ENCODE assay signal across 8 mouse cellular contexts in the genomic region with DNA sequence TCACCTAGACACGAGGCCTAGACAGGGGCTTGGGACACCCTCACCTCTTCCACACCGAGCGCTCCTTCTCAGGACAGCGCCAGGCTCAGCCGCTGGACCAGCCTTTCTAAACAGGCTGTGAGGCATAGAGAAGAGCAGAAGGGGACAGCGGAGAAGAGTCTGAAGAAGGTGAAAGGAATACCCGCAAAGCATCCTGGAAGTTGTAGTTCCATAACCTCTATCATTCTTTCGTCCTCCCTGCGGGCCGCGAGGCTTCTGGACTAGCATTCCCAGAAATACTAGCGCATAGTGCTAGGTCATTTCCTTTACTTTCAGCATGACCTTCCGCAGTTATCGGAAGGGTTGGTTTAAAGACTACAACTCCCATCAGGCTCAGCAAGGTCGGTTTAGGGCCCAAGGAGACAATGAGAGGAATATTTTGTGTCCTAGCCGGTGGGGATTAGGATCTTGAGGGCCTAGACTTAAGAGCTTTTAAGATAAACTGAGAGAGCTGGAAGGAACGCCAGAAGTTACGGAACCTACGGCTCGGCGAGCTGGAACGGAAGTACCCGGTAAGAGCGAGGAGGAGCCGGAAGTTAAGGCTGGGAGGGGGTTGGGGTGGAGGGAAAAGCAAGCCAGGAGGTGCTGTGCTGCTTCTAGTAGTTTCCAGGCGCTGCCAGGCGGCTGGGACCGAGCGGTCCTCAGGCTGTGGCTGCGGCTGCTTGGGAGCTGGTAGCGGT. TPM values are rescaled to one million over a fixed set of nuclear protein-coding genes. Genes with fewer than 3 reads are reported as not detected.
DNase-seq lines count a peak whose midpoint lies in the region; ATAC-seq and TF ChIP-seq lines count a peak whose summit lies in the region.

Gene Vipas39 (minus strand): TSS at position 149 of the 719 bp plus-strand sequence.
Gene Ahsa1 (plus strand): TSS at position 372 of the 719 bp plus-strand sequence.

- peaks cover 64% of the 10 kb centered on the region for H3K36me3 ChIP-seq in E14TG2a.4 (ENCODE audit: insufficient read depth, low read length)
- H3K36me3 ChIP-seq in forebrain, embryonic 11.5 days (ENCODE audit: control insufficient read depth, insufficient read depth, low read length), result peaks cover 3% of the 10 kb centered on the region; the same call in 1 of the 2 replicates
- peaks cover 42% of the 10 kb centered on the region for H3K36me3 ChIP-seq in heart, embryonic 16.5 days (ENCODE audit: control insufficient read depth, insufficient read depth)
- peaks cover 47% of the 10 kb centered on the region for H3K36me3 ChIP-seq in liver, embryonic 15.5 days (replicated peaks)
- peaks cover 46% of the 10 kb centered on the region for H3K36me3 ChIP-seq in neural tube, embryonic 12.5 days

- H3K9ac ChIP-seq in forebrain, embryonic 11.5 days (ENCODE audit: low read length), result peak within 1 kb of the TSS; percentile 89
- H3K9ac ChIP-seq in heart, embryonic 16.5 days (ENCODE audit: low read length), result peak within 1 kb of the TSS; percentile 98
- H3K9ac ChIP-seq in liver, embryonic 15.5 days, result peak within 1 kb of the TSS; percentile 88
- H3K9ac ChIP-seq in neural tube, embryonic 12.5 days, result peak within 1 kb of the TSS; percentile 83

- no peak for TF ChIP-seq CTCF in E14TG2a.4 (conservative IDR thresholded peaks at IDR 0.05; ENCODE audit: low read length)

- H3K4me3 ChIP-seq in E14TG2a.4 (replicated peaks; ENCODE audit: low read length), result peak within 1 kb of the TSS; percentile 97
- H3K4me3 ChIP-seq in forebrain, embryonic 11.5 days (ENCODE audit: low read depth, low read length), result peak within 1 kb of the TSS; percentile 81
- H3K4me3 ChIP-seq in heart, embryonic 16.5 days (ENCODE audit: low read length), result peak within 1 kb of the TSS; percentile 98
- peak within 1 kb of the TSS; percentile 84 for H3K4me3 ChIP-seq in liver, embryonic 15.5 days (replicated peaks)
- H3K4me3 ChIP-seq in neural tube, embryonic 12.5 days, result peak within 1 kb of the TSS; percentile 61

- peak within 1 kb of the TSS; percentile 55 for H3K27ac ChIP-seq in forebrain, embryonic 11.5 days (ENCODE audit: low read depth, low read length)
- H3K27ac ChIP-seq in heart, embryonic 16.5 days (ENCODE audit: low read length), result peak within 1 kb of the TSS; percentile 92
- H3K27ac ChIP-seq in liver, embryonic 15.5 days (replicated peaks), result peak within 1 kb of the TSS; percentile 94
- peak within 1 kb of the TSS; percentile 67 for H3K27ac ChIP-seq in neural tube, embryonic 12.5 days

- H3K4me2 ChIP-seq in forebrain, embryonic 11.5 days (ENCODE audit: low read depth, low read length, severe bottlenecking), result peak within 1 kb of the TSS; percentile 82
- peak within 1 kb of the TSS; percentile 83 for H3K4me2 ChIP-seq in heart, embryonic 16.5 days (ENCODE audit: low read depth, low read length)
- H3K4me2 ChIP-seq in liver, embryonic 15.5 days, result peak within 1 kb of the TSS; percentile 86
- peak within 1 kb of the TSS; percentile 82 for H3K4me2 ChIP-seq in neural tube, embryonic 12.5 days (replicated peaks)

- ATAC-seq in forebrain, embryonic 11.5 days (replicated peaks; ENCODE audit: low FRiP score), result peak; percentile 96
- ATAC-seq in heart, embryonic 16.5 days (replicated peaks; ENCODE audit: extremely low read depth, insufficient read depth, low FRiP score), result peak; percentile 97
- ATAC-seq in liver, embryonic 15.5 days (ENCODE audit: insufficient read depth), result peak; percentile 96
- ATAC-seq in neural tube, embryonic 12.5 days (ENCODE audit: low FRiP score, low read depth), result peak; percentile 97

- H3K27me3 ChIP-seq in E14TG2a.4 (ENCODE audit: insufficient read depth, low read length), result no peaks in the 10 kb centered on the region
- H3K27me3 ChIP-seq in forebrain, embryonic 11.5 days (ENCODE audit: control insufficient read depth, insufficient read depth, low read length), result no peaks in the 10 kb centered on the region
- H3K27me3 ChIP-seq in heart, embryonic 16.5 days (ENCODE audit: control insufficient read depth, insufficient read depth, low read length), result no peaks in the 10 kb centered on the region
- no peaks in the 10 kb centered on the region for H3K27me3 ChIP-seq in liver, embryonic 15.5 days
- no peaks in the 10 kb centered on the region for H3K27me3 ChIP-seq in neural tube, embryonic 12.5 days (replicated peaks)

- peaks cover 50% of the 10 kb centered on the region for H3K4me1 ChIP-seq in E14TG2a.4 (replicated peaks; ENCODE audit: low read depth, low read length)
- H3K4me1 ChIP-seq in forebrain, embryonic 11.5 days (replicated peaks; ENCODE audit: control insufficient read depth, insufficient read depth, low read length), result peaks cover 10% of the 10 kb centered on the region; the same call in 1 of the 2 replicates
- H3K4me1 ChIP-seq in heart, embryonic 16.5 days (ENCODE audit: control insufficient read depth, insufficient read depth, low read length), result peaks cover 11% of the 10 kb centered on the region
- H3K4me1 ChIP-seq in liver, embryonic 15.5 days (replicated peaks), result peaks cover 25% of the 10 kb centered on the region
- H3K4me1 ChIP-seq in neural tube, embryonic 12.5 days, result peaks cover 15% of the 10 kb centered on the region

- no peaks in the 10 kb centered on the region for H3K9me3 ChIP-seq in E14TG2a.4 (ENCODE audit: low read length)
- no peaks in the 10 kb centered on the region for H3K9me3 ChIP-seq in forebrain, embryonic 11.5 days (ENCODE audit: control insufficient read depth, low read length)
- H3K9me3 ChIP-seq in heart, embryonic 16.5 days (replicated peaks; ENCODE audit: control insufficient read depth, low read length), result no peaks in the 10 kb centered on the region
- no peaks in the 10 kb centered on the region for H3K9me3 ChIP-seq in liver, embryonic 15.5 days (replicated peaks)
- no peaks in the 10 kb centered on the region for H3K9me3 ChIP-seq in neural tube, embryonic 12.5 days

- under 1% methylated on average over 31 of the region's 31 CpGs for WGBS in forebrain, embryonic 11.5 days
- WGBS in heart, embryonic 16.5 days, result under 1% methylated on average over 31 of the region's 31 CpGs
- under 1% methylated on average over 31 of the region's 31 CpGs for WGBS in liver, embryonic 15.5 days (ENCODE audit: insufficient replicate concordance)
- WGBS in neural tube, embryonic 12.5 days, result under 1% methylated on average over 31 of the region's 31 CpGs

- peak; percentile 95 for DNase-seq in c-Kit-positive CD71-positive TER-119-negative erythroid progenitor cells, embryonic 14.5 days (ENCODE audit: low read depth)
- DNase-seq in forebrain, embryonic 11.5 days (ENCODE audit: low spot score), result peak; percentile 89
- peak; percentile 86 to 96 for DNase-seq in kidney, postnatal 36 days
- DNase-seq in telencephalon, adult 2 months (ENCODE audit: low read depth, low spot score), result peak; percentile 99

RNA-seq across cellular contexts. Expression of gene Vipas39, which starts in this region (rescaled TPM):
- polyA plus RNA-seq in forebrain, embryonic 11.5 days (2014; fragmentation: Nextera tagmentation; extraction: Ambion mirVana), result 61.0 and 63.3 TPM in 2 replicates
- 35.2 and 37.5 TPM in 2 replicates for polyA plus RNA-seq in heart, embryonic 16.5 days (2015; fragmentation: Nextera tagmentation; extraction: Ambion mirVana)
- 8.2 and 9.5 TPM in 2 replicates for polyA plus RNA-seq in liver, embryonic 15.5 days (2015; fragmentation: Nextera tagmentation; extraction: Ambion mirVana)
- 62.0 and 62.8 TPM in 2 replicates for polyA plus RNA-seq in neural tube, embryonic 12.5 days (2016; fragmentation: Nextera tagmentation; extraction: Ambion mirVana)

RNA-seq across cellular contexts. Expression of gene Ahsa1, which starts in this region (rescaled TPM):
- 213 and 221 TPM in 2 replicates for polyA plus RNA-seq in forebrain, embryonic 11.5 days (2014; fragmentation: Nextera tagmentation; extraction: Ambion mirVana)
- polyA plus RNA-seq in heart, embryonic 16.5 days (2015; fragmentation: Nextera tagmentation; extraction: Ambion mirVana), result 185 and 191 TPM in 2 replicates
- 129 and 132 TPM in 2 replicates for polyA plus RNA-seq in liver, embryonic 15.5 days (2015; fragmentation: Nextera tagmentation; extraction: Ambion mirVana)
- polyA plus RNA-seq in neural tube, embryonic 12.5 days (2016; fragmentation: Nextera tagmentation; extraction: Ambion mirVana), result 196 and 197 TPM in 2 replicates

Comparison
In these comparisons a context has a peak if more than half of its experiments do, and no peak if none do; other contexts are left out.
1. Peak in every context shown above with its lines: DNase-seq, ATAC-seq, H3K4me3 ChIP-seq and H3K27ac ChIP-seq.